Mouse (Mus musculus) forebrain, embryonic 14.5 days (tissue): ENCODE data around the gene Gm11214. TPM values are rescaled to one million over a fixed set of nuclear protein-coding genes. Genes with fewer than 3 reads are reported as not detected.

Experiments
- polyA plus RNA-seq: library from polyadenylated mRNA; unstranded; fragments of >200 nt; fragmentation: Nextera tagmentation; extraction: Ambion mirVana; gene quantifications from 2 replicates; pipeline ENCODE4 v1.2.1, GENCODE M21; 2014

Gene Gm11214
- polyA plus RNA-seq, 1 experiment from 2014 or later: not detected

Other genes with a start within 250 kb of the Gm11214 start
- gene Whrn, start 167.4 kb downstream of the Gm11214 start, polyA plus RNA-seq: 4.1 and 5.0 TPM in 2 replicates
- gene Atp6v1g1, start 118.6 kb downstream of the Gm11214 start, polyA plus RNA-seq: 526 and 544 TPM in 2 replicates
- 4.9 and 5.4 TPM in 2 replicates for gene Tmem268, start 104.6 kb downstream of the Gm11214 start, polyA plus RNA-seq
- gene Gm11213, start 58.1 kb downstream of the Gm11214 start, polyA plus RNA-seq: not detected in 2 replicates
- not detected in 2 replicates for gene Tex48, start 41.0 kb downstream of the Gm11214 start, polyA plus RNA-seq
- gene Tnfsf15, start 81.7 kb upstream of the Gm11214 start, polyA plus RNA-seq: not detected in 2 replicates
- gene Tnfsf8, start 198.0 kb upstream of the Gm11214 start, polyA plus RNA-seq: 0.15 TPM in 2 replicates